Mouse (Mus musculus) lung, embryonic 15.5 days (tissue): ENCODE measurements around the gene Itsn2. TPM values are rescaled to one million over a fixed set of nuclear protein-coding genes. Genes with fewer than 3 reads are reported as not detected.
"Not testable (repeated sequence)": the region's sequence is repeated elsewhere in the genome, so short reads cannot be mapped to it uniquely, and the experiment has no call there.

Source experiments
- ATAC-seq: fragments of 200-750 bp; cut with Nextera tagmentation; 2 replicates; pipeline ENCODE4 v1.8.0; 2017; ENCODE audit warnings: moderate number of reproducible peaks, borderline replicate concordance; ENCODE audit not compliant: low FRiP score, low TSS enrichment; ENCODE audit errors: extremely low read depth
- H3K27ac ChIP-seq: fragments of 300-500 bp; sonication (generic); 2 replicates; pipeline ENCODE4 v1.5.1; 2015; ENCODE audit warnings: moderate library complexity, mild to moderate bottlenecking, inconsistent platforms
- H3K27me3 ChIP-seq: fragments of 300-500 bp; sonication (generic); 2 replicates; pipeline ENCODE4 v1.6.1; 2015; ENCODE audit warnings: inconsistent platforms
- H3K36me3 ChIP-seq: fragments of 300-500 bp; sonication (generic); 2 replicates; pipeline ENCODE4 v1.6.1; 2015; ENCODE audit warnings: inconsistent platforms
- H3K4me1 ChIP-seq: fragments of 300-500 bp; sonication (generic); 2 replicates; pipeline ENCODE4 v1.6.1; 2015; ENCODE audit warnings: inconsistent platforms
- H3K4me2 ChIP-seq: fragments of 300-500 bp; sonication (generic); 2 replicates; pipeline ENCODE4 v1.6.1; 2015; ENCODE audit warnings: inconsistent platforms, mild to moderate bottlenecking, moderate library complexity
- H3K4me3 ChIP-seq: fragments of 300-500 bp; sonication (generic); 2 replicates; pipeline ENCODE4 v1.5.1; 2015; ENCODE audit warnings: mild to moderate bottlenecking, inconsistent platforms
- H3K9ac ChIP-seq: fragments of 300-500 bp; sonication (generic); 2 replicates; pipeline ENCODE4 v1.6.1; 2015; ENCODE audit warnings: inconsistent platforms
- H3K9me3 ChIP-seq: fragments of 300-500 bp; sonication (generic); 2 replicates; pipeline ENCODE4 v1.6.1; 2016; ENCODE audit warnings: inconsistent platforms
- WGBS: fragments of 180-500 bp; shearing (Covaris S2); methylation state at CpG from one replicate; pipeline ENCODE4 v1.1.7; 2015; 5-methylcytosine and 5-hydroxymethylcytosine counted together
- polyA plus RNA-seq: library from polyadenylated mRNA; unstranded; fragments of >200 nt; fragmentation: Nextera tagmentation; extraction: Ambion mirVana; gene quantifications from 2 replicates; pipeline ENCODE4 v1.2.1, GENCODE M21; 2015

The Itsn2 gene
- polyA plus RNA-seq, 1 experiment from 2014 or later, result 42.2 TPM

GRCm38 (mm10) chr12:4754451-4754850, 162.0 kb downstream of the Itsn2 start:
- H3K27me3 ChIP-seq, ATAC-seq, H3K9ac ChIP-seq, H3K4me1 ChIP-seq, H3K4me3 ChIP-seq, H3K27ac ChIP-seq, H3K9me3 ChIP-seq, H3K36me3 ChIP-seq, H3K4me2 ChIP-seq: not testable (repeated sequence)
- 87% methylated on average over 4 of the region's 4 CpGs for WGBS

GRCm38 (mm10) chr12:4757060-4757459, 164.6 kb downstream of the Itsn2 start:
- no peaks in the 10 kb centered on the region for H3K4me1 ChIP-seq
- no peaks in the 10 kb centered on the region for H3K9me3 ChIP-seq
- no peak overlapping the region for H3K4me3 ChIP-seq
- no peak for ATAC-seq
- no peak overlapping the region for H3K4me2 ChIP-seq
- WGBS, result 83% methylated on average over 1 of the region's 1 CpGs
- H3K27me3 ChIP-seq, result no peaks in the 10 kb centered on the region
- no peak overlapping the region for H3K9ac ChIP-seq
- no peaks in the 10 kb centered on the region for H3K36me3 ChIP-seq
- no peak overlapping the region for H3K27ac ChIP-seq

Other genes with a start within 250 kb of the Itsn2 start
- gene Ncoa1, start 115.5 kb upstream of the Itsn2 start, polyA plus RNA-seq, result 7.7 and 9.1 TPM in 2 replicates
- not detected in 2 replicates for gene Gm3625, start 289 bp downstream of the Itsn2 start, polyA plus RNA-seq
- gene Fam228a, start 145.8 kb downstream of the Itsn2 start, polyA plus RNA-seq, result 0.30 and 0.52 TPM in 2 replicates
- gene Pfn4, start 176.4 kb downstream of the Itsn2 start, polyA plus RNA-seq, result 1.7 and 1.8 TPM in 2 replicates
- 1.5 and 2.5 TPM in 2 replicates for gene Fam228b, start 176.6 kb downstream of the Itsn2 start, polyA plus RNA-seq
- 169 and 188 TPM in 2 replicates for gene Sf3b6, start 224.9 kb downstream of the Itsn2 start, polyA plus RNA-seq
- gene Fkbp1b, start 249.0 kb downstream of the Itsn2 start, polyA plus RNA-seq, result 7.4 and 8.5 TPM in 2 replicates